Mouse (Mus musculus) thymus, postnatal 14 days (tissue): ENCODE data around the gene Khdrbs1.

Experiments used
- DNase-seq: peaks from one replicate; pipeline ENCODE4 v3.0.0; 2021

Khdrbs1 gene

DNA sequence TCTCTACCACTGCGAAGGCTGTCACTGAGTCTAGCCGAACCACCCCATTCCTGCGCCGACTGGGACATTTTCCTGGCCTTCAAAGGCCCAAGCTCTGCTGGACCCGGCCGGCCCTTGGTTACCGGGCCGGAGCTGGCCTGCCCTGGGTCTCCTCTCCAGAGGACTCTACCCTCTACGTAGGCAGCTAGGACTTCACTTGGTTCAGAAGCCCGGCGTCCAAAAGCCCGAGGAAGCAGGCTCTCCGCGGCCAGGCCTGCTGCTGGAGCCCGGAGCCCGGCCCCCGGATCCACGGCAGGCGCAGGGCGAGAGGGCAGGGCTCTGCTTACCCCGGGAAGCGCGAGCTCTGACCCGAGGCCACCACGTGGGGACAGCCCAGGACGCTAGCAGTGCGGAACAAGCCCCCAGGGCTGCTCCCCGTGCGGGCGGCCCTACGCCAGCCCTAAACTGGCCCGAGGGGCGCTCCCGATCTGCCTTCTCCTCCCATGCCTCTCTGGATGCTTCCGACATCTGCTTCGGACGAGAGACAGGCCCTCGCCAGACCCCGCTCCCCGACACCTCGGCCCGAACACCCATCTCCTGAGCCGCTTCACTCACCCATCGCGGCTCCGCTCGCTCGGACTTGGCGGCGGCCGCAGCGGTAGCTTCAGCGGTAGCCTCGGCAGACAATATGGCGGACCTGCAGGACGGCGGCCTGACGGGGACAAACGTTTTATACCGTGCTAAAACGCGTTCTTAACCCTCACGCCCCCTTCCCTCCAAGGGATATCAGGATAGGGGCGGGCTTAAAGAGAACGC, 69.8 kb downstream of the Khdrbs1 start, which contains the start of gene Kpna6:
Kpna6 (minus strand) TSS at position 685 of the 795 bp plus-strand sequence.
- DNase-seq = peak; percentile 84

- peak; percentile 61 for DNase-seq
Observed at GRCm38 (mm10) chr4:129671491-129672082, 70.5 kb downstream of the Khdrbs1 start.

DNA sequence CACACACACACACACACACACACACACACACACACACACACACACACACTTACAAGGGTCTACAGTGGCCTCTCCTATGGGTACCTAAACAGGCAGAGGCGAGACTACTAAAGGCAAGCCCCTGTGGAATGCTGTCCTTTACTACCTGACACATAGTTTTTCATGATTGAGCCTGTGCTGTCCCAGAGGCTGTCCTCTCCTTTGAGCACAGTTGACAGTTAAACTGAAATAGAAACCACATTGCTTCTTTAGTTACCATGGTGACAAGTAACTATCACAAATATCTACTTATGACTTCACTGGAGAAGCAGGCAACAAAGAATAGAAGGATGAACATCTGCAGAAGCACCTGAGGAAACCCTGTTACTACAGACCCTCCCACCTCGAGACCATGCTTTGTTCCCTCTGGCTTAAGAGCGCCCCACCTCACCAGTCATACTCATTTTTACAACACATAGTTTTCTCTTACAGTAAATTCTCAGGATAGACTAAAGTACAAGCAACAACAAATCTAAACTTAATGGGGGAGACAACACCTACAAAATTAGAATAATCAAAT, 79.8 kb downstream of the Khdrbs1 start:
- no peak for DNase-seq

DNA sequence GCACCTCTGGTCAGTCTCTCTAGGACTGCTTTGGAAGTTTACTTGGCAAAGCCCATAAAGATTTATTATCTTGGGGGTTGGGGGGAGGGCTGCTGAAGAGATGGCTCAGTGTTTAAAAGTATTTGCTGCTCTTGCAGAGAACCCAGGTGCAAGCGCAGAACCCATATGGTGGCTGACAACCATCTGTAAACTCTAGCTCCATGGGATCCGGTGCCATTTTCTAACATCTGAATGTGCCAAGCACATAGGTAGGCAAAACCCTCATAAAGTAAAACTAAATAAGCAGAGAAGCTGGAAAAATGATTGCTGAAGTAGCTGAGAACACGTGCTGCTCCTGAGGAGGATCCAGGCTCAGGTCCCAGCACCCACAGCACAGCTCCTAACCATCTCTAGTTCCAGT, 80.5 kb downstream of the Khdrbs1 start:
- no peak for DNase-seq

- DNase-seq = no peak
Observed at GRCm38 (mm10) chr4:129654770-129655169, 87.3 kb downstream of the Khdrbs1 start.
